Mouse (Mus musculus): ENCODE results near the gene Ppia. TPM values are rescaled to one million over a fixed set of nuclear protein-coding genes. Genes with fewer than 3 reads are reported as not detected.
A peak's percentile ranks its signal among the peaks of the same experiment; 100 is the strongest.
"Not testable (repeated sequence)": the region's sequence is repeated elsewhere in the genome, so short reads cannot be mapped to it uniquely, and the experiment has no call there.

Ppia gene
- polyA plus RNA-seq, 1 experiment from 2014 or later: 4,178 TPM

DNA sequence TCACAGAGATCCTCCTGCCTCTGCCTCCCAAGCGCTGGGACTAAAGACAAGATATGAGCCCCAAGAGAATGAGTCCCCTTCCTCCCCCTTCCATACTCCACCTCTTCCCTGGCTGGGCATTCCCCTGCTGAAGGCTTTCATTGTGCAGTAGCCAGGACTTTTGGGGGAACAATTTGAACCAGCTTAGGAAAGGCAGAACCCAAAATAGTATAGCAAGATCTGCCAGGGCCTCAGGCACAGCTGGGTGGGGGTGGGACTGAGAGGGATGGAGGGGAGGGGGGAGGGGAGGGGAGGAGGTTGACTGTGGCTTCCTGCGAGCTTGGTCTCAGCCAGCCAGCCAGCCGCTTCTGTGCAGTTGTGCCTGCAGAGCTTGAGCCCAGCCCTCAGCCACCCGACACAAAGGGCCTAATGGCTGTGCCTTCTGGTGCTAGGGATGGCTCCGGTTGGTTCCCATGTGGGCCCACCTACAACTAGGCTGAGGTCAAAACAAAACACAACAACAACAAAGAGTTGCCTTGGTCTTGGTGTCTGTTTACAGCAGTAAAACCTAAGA lies 5.1 kb upstream of the Ppia start:
- peaks cover 5% of the 10 kb centered on the region; the same call in 1 of the 2 replicates for H3K36me3 ChIP-seq (ENCODE audit: control insufficient read depth, insufficient read depth)
- no peak overlapping the region for H3K4me2 ChIP-seq (replicated peaks; ENCODE audit: low read depth)
- no peak for TF ChIP-seq CTCF (IDR thresholded peaks at IDR 0.05; ENCODE audit: low read depth)
- no peak overlapping the region for H3K4me3 ChIP-seq (ENCODE audit: low read depth, low read length)
- no peak overlapping the region for H3K27ac ChIP-seq (ENCODE audit: low read depth, low read length)
- no peak for ATAC-seq
- no peaks in the 10 kb centered on the region for H3K9me3 ChIP-seq (ENCODE audit: control insufficient read depth)
- H3K4me1 ChIP-seq (replicated peaks; ENCODE audit: control insufficient read depth, insufficient read depth, low read length): no peaks in the 10 kb centered on the region
- H3K27me3 ChIP-seq (replicated peaks; ENCODE audit: control insufficient read depth, insufficient read depth, low read length): no peaks in the 10 kb centered on the region
- no peak overlapping the region for H3K9ac ChIP-seq (ENCODE audit: low read depth, low read length)
- WGBS: 61% methylated on average over 5 of the region's 5 CpGs

DNA sequence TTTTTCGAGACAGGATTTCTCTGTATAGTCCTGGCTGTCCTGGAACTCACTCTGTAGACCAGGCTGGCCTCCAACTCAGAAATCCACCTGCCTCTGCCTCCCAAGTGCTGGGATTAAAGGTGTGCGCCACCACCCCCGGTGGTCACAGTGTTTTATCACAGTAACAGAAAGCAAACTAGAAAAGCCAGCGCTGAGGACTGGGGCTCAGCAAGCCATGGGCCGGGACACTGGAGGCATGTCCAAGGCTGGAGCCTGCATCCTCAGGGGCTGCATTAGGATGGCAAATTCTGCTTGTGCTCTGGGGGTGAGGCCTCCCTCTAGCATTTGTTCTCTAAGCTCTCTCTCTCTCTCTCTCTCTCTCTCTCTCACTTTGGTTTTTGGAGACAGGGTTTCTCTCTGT lies 4.5 kb upstream of the Ppia start:
- not testable (repeated sequence) for H3K4me3 ChIP-seq (ENCODE audit: low read depth, low read length); H3K9ac ChIP-seq (ENCODE audit: low read depth, low read length); H3K4me1 ChIP-seq (replicated peaks; ENCODE audit: control insufficient read depth, insufficient read depth, low read length); H3K36me3 ChIP-seq (ENCODE audit: control insufficient read depth, insufficient read depth); H3K4me2 ChIP-seq (replicated peaks; ENCODE audit: low read depth); H3K27me3 ChIP-seq (replicated peaks; ENCODE audit: control insufficient read depth, insufficient read depth, low read length); ATAC-seq; H3K9me3 ChIP-seq (ENCODE audit: control insufficient read depth); H3K27ac ChIP-seq (ENCODE audit: low read depth, low read length)
- WGBS: 81% methylated on average over 5 of the region's 5 CpGs

DNA sequence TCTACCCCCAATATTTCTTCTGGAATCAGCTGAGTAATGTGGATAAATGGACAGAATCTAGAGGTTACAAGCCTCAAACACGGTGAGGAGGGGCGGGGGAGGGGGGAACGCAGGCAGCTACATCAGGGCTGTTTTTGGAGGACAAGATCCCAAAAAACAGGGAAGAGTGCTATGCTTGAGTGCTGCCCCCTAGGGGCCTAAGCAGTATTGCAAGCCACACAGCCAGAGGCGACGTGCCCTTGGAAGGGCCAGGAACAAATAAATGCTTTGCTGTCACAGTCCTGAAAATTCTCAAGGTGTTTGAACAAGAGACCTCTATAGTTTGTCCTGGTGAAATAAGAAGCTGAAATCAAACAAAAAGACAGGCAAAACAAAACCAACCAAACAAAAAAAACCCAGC lies 3.6 kb upstream of the Ppia start:
- no peaks in the 10 kb centered on the region for H3K4me1 ChIP-seq (replicated peaks; ENCODE audit: control insufficient read depth, insufficient read depth, low read length)
- H3K4me3 ChIP-seq (ENCODE audit: low read depth, low read length): no peak overlapping the region
- H3K27ac ChIP-seq (ENCODE audit: low read depth, low read length): no peak overlapping the region
- TF ChIP-seq CTCF (IDR thresholded peaks at IDR 0.05; ENCODE audit: low read depth): peak; percentile 90
- ATAC-seq: no peak
- no peaks in the 10 kb centered on the region for H3K9me3 ChIP-seq (ENCODE audit: control insufficient read depth)
- 9% methylated on average over 5 of the region's 5 CpGs for WGBS
- no peaks in the 10 kb centered on the region for H3K27me3 ChIP-seq (replicated peaks; ENCODE audit: control insufficient read depth, insufficient read depth, low read length)
- H3K36me3 ChIP-seq (ENCODE audit: control insufficient read depth, insufficient read depth): no peaks in the 10 kb centered on the region
- H3K9ac ChIP-seq (ENCODE audit: low read depth, low read length): no peak overlapping the region
- H3K4me2 ChIP-seq (replicated peaks; ENCODE audit: low read depth): no peak overlapping the region

DNA sequence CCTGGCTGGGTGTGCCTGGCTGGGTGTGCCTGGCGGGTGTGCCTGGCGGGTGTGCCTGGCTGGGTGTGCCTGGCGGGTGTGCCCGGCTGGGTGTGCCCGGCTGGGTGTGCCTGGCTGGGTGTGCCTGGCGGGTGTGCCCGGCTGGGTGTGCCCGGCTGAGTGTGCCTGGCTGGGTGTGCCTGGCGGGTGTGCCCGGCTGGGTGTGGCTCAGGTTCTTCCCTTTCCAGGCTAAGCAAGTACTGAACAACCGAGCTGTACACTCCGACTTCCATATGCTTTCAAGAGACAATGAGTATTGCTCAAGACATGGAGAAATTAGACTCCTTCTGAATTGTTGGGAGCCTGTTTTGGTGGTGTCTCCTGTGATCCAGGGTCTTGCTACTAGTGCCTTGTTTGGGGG lies 2.0 kb upstream of the Ppia start:
- no peak for TF ChIP-seq CTCF (IDR thresholded peaks at IDR 0.05; ENCODE audit: low read depth)
- Histone ChIP-seq H3K4me2 (replicated peaks; ENCODE audit: low read depth) (no peak overlapping the region), H3K36me3 (ENCODE audit: control insufficient read depth, insufficient read depth) (peaks cover 3% of the 10 kb centered on the region), H3K27me3 (replicated peaks; ENCODE audit: control insufficient read depth, insufficient read depth, low read length) (no peaks in the 10 kb centered on the region), H3K4me3 (ENCODE audit: low read depth, low read length) (no peak overlapping the region), H3K4me1 (replicated peaks; ENCODE audit: control insufficient read depth, insufficient read depth, low read length) (no peaks in the 10 kb centered on the region), H3K27ac (ENCODE audit: low read depth, low read length) (no peak overlapping the region), H3K9me3 (ENCODE audit: control insufficient read depth) (no peaks in the 10 kb centered on the region), H3K9ac (ENCODE audit: low read depth, low read length) (no peak overlapping the region)
- no peak for ATAC-seq
- 94% methylated on average over 7 of the region's 12 CpGs for WGBS

DNA sequence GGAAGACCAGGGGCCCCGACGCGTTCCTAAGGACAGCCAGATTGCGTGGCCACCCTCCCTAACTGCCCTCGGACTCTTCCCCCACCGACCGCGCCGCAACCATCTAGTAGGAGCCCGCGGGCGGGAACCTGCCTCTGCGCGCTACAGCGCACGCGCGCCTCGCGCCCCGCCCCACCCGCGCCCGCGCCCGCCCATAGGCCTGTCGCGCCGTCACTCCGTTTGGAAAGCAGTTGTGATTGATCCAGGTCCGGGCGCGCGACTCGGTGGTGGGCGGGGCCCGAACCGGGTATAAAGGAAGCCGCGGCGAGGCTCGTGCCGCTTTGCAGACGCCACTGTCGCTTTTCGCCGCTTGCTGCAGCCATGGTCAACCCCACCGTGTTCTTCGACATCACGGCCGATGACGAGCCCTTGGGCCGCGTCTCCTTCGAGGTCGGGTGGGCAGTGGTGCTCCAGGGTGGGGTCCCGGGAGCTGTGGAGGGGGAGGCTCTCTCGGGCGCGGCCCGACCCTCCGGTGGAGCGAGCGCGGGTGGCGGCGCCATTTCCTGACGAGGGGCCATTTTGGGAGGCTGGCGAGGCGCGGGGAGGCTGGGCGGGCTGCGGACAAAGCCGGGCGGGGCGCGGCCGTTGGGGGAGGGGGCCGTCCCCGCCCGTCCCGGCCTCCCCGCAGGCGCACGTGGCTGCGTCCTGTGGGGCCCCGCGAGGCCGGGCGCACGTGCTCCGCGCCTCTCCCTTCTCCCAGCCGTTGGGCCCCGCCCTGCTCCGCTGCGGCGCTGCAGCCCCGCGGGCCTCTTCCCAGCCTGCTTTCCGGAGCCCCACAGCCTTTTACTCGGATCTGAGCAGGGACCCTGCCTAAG lies 535 bp downstream of the Ppia start:
- ATAC-seq: peak; percentile 93
- no peaks in the 10 kb centered on the region for H3K4me1 ChIP-seq (replicated peaks; ENCODE audit: control insufficient read depth, insufficient read depth, low read length)
- H3K27me3 ChIP-seq (replicated peaks; ENCODE audit: control insufficient read depth, insufficient read depth, low read length): no peaks in the 10 kb centered on the region
- H3K27ac ChIP-seq (ENCODE audit: low read depth, low read length): peak overlapping the region; percentile 98
- H3K4me2 ChIP-seq (replicated peaks; ENCODE audit: low read depth): peak overlapping the region; percentile 66
- H3K36me3 ChIP-seq (ENCODE audit: control insufficient read depth, insufficient read depth): peaks cover 24% of the 10 kb centered on the region
- peak overlapping the region; percentile 85 for H3K9ac ChIP-seq (ENCODE audit: low read depth, low read length)
- no peak for TF ChIP-seq CTCF (IDR thresholded peaks at IDR 0.05; ENCODE audit: low read depth)
- H3K9me3 ChIP-seq (ENCODE audit: control insufficient read depth): no peaks in the 10 kb centered on the region
- H3K4me3 ChIP-seq (ENCODE audit: low read depth, low read length): peak overlapping the region; percentile 66
- under 1% methylated on average over 90 of the region's 102 CpGs for WGBS

DNA sequence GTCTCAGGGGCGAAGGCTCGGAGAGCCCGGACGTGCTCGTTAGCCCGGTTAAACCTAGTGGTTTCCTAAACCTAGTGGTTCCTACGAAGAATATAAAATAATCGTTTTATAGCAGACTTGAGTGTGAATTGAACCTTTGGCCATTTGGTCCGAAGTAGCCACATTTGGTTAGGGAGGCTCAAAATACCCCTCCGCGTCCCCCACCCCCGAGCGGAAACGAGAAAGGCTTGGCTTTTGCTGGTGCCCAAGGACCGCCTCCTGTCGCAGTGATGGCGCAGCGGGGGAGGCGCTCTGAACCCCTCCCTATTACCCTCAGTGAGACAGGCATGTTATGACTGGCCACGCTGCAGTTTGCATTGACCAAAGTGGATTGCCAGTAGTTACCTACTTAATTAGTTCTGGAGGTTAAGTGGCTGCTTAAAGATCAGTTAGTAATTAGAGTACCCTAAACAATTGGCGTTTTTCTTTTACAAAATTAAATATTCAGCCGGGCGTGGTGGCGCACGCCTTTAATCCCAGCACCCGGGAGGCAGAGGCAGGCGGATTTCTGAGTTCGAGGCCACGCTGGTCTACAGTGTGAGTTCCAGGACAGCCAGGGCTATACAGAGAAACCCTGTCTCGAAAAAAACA lies 1.3 kb downstream of the Ppia start:
- Histone ChIP-seq H3K9ac (ENCODE audit: low read depth, low read length) (peak overlapping the region; percentile 85), H3K9me3 (ENCODE audit: control insufficient read depth) (no peaks in the 10 kb centered on the region), H3K27ac (ENCODE audit: low read depth, low read length) (peak overlapping the region; percentile 98), H3K36me3 (ENCODE audit: control insufficient read depth, insufficient read depth) (peaks cover 27% of the 10 kb centered on the region), H3K4me1 (replicated peaks; ENCODE audit: control insufficient read depth, insufficient read depth, low read length) (no peaks in the 10 kb centered on the region), H3K4me2 (replicated peaks; ENCODE audit: low read depth) (peak overlapping the region; percentile 66), H3K4me3 (ENCODE audit: low read depth, low read length) (peak overlapping the region; percentile 66), H3K27me3 (replicated peaks; ENCODE audit: control insufficient read depth, insufficient read depth, low read length) (no peaks in the 10 kb centered on the region)
- no peak for TF ChIP-seq CTCF (IDR thresholded peaks at IDR 0.05; ENCODE audit: low read depth)
- peak; percentile 53 for ATAC-seq
- WGBS: 1% methylated on average over 30 of the region's 30 CpGs
